Comparison of ENCODE assay signal across 22 mouse cellular contexts in the genomic region with DNA sequence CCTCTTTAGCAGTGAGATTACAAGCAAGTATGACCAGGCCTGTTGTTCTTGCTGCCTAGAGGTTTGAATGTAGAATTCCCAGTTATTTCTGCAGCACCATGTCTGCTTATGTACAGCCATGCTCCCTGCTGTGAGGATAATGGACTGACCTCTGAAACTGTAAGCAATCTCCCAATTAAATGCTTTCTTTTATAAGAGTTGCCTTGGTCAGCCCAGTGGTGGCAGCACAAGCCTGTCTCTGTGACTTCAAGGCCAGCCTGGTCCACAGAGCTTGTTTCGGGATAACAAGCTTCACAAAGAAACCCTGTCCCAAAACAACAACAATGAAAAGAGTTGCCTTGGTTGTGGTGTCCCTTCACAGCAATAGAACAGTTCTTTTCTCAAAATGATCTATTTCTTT. TPM values are rescaled to one million over a fixed set of nuclear protein-coding genes. Genes with fewer than 3 reads are reported as not detected.
"Had no signal": no experiment of that assay in that cellular context is flagged by ENCODE, and none has a peak within 500 bp of the region (broad histone marks: within the 10 kb centered on the region; RNA-seq: fewer than 3 reads in every experiment).

No protein-coding gene starts in this region.

- H3K9ac ChIP-seq: intestine, embryonic 15.5 days; kidney, embryonic 15.5 days; limb, embryonic 12.5 days; limb, embryonic 15.5 days; liver, embryonic 13.5 days; lung, embryonic 14.5 days; midbrain, embryonic 13.5 days; neural tube, embryonic 12.5 days; neural tube, embryonic 15.5 days had no signal

- ATAC-seq: intestine, embryonic 15.5 days; midbrain, embryonic 13.5 days; midbrain, embryonic 16.5 days had no signal

- H3K27me3 ChIP-seq: intestine, embryonic 15.5 days; kidney, embryonic 15.5 days; limb, embryonic 12.5 days; limb, embryonic 15.5 days had no signal

- DNase-seq: kidney, adult 11 months; kidney, postnatal 14 days; kidney, postnatal 4 days; left cerebral cortex, postnatal 4 days; liver, embryonic 13.5 days; lung, embryonic 14.5 days; lung, postnatal 10 days; lung, postnatal 36 days; thymus, adult 18-20 months; thymus, postnatal 4 days had no signal

- H3K27ac ChIP-seq: intestine, embryonic 15.5 days; kidney, embryonic 15.5 days; limb, embryonic 12.5 days; limb, embryonic 15.5 days; liver, embryonic 13.5 days; midbrain, embryonic 10.5 days; midbrain, embryonic 13.5 days; neural tube, embryonic 12.5 days; neural tube, embryonic 15.5 days had no signal

- H3K9me3 ChIP-seq: intestine, embryonic 15.5 days; kidney, embryonic 15.5 days; limb, embryonic 12.5 days; limb, embryonic 15.5 days; liver, embryonic 13.5 days; midbrain, embryonic 10.5 days; midbrain, embryonic 13.5 days; neural tube, embryonic 15.5 days had no signal

- H3K4me2 ChIP-seq: intestine, embryonic 15.5 days; kidney, embryonic 15.5 days; limb, embryonic 12.5 days; limb, embryonic 15.5 days; liver, embryonic 13.5 days; lung, embryonic 14.5 days; midbrain, embryonic 13.5 days; neural tube, embryonic 12.5 days; neural tube, embryonic 15.5 days had no signal

- H3K4me3 ChIP-seq: intestine, embryonic 15.5 days; kidney, embryonic 15.5 days; limb, embryonic 12.5 days; limb, embryonic 15.5 days; liver, embryonic 13.5 days; megakaryocyte, embryonic 14.5 days; midbrain, embryonic 10.5 days; midbrain, embryonic 13.5 days; myocyte; neural tube, embryonic 12.5 days; neural tube, embryonic 15.5 days had no signal

- H3K36me3 ChIP-seq: intestine, embryonic 15.5 days; midbrain, embryonic 10.5 days; midbrain, embryonic 13.5 days; neural tube, embryonic 12.5 days; neural tube, embryonic 15.5 days had no signal

- H3K4me1 ChIP-seq: intestine, embryonic 15.5 days; neural tube, embryonic 12.5 days; neural tube, embryonic 15.5 days had no signal

RNA-seq across cellular contexts. Expression of gene Rhod, which starts 5.5 kb away (rescaled TPM):
- total RNA-seq: monocyte, adult 5-6 weeks had no signal

RNA-seq across cellular contexts. Expression of gene Syt12, which starts 43.5 kb away (rescaled TPM):
- total RNA-seq: monocyte, adult 5-6 weeks had no signal
